Mouse (Mus musculus): ENCODE data around the gene Adamtsl1. TPM values are rescaled to one million over a fixed set of nuclear protein-coding genes. Genes with fewer than 3 reads are reported as not detected.

The Adamtsl1 gene
- polyA plus RNA-seq, 1 experiment from 2014 or later, result 14.2 TPM

GRCm38 (mm10) chr4:86369055-86369454 is 855.1 kb downstream of the Adamtsl1 start:
- no peak for DNase-seq
- Histone ChIP-seq H3K4me2 (no peak overlapping the region), H3K36me3 (ENCODE audit: insufficient read depth) (no peaks in the 10 kb centered on the region), H3K27ac (ENCODE audit: low read depth) (no peak overlapping the region), H3K9ac (no peak overlapping the region), H3K4me1 (ENCODE audit: insufficient read depth) (no peaks in the 10 kb centered on the region), H3K27me3 (ENCODE audit: insufficient read depth, low read length) (no peaks in the 10 kb centered on the region), H3K9me3 (ENCODE audit: low read depth, low read length) (no peaks in the 10 kb centered on the region), H3K4me3 (ENCODE audit: low read depth, low read length) (no peak overlapping the region)
- WGBS, result 75% methylated on average over 8 of the region's 8 CpGs
- ATAC-seq (ENCODE audit: insufficient read depth), result no peak
- no peak for TF ChIP-seq CTCF (IDR thresholded peaks at IDR 0.05; ENCODE audit: low read depth)

GRCm38 (mm10) chr4:86373166-86373565 is 859.2 kb downstream of the Adamtsl1 start:
- no peak for TF ChIP-seq CTCF (IDR thresholded peaks at IDR 0.05; ENCODE audit: low read depth)
- Histone ChIP-seq H3K9me3 (ENCODE audit: low read depth, low read length) (no peaks in the 10 kb centered on the region), H3K27me3 (ENCODE audit: insufficient read depth, low read length) (no peaks in the 10 kb centered on the region), H3K27ac (ENCODE audit: low read depth) (no peak overlapping the region), H3K36me3 (ENCODE audit: insufficient read depth) (no peaks in the 10 kb centered on the region), H3K4me3 (ENCODE audit: low read depth, low read length) (no peak overlapping the region), H3K9ac (no peak overlapping the region), H3K4me2 (no peak overlapping the region), H3K4me1 (ENCODE audit: insufficient read depth) (no peaks in the 10 kb centered on the region)
- DNase-seq (no peak), ATAC-seq (ENCODE audit: insufficient read depth) (no peak)
- 58% methylated on average over 2 of the region's 2 CpGs for WGBS

DNA sequence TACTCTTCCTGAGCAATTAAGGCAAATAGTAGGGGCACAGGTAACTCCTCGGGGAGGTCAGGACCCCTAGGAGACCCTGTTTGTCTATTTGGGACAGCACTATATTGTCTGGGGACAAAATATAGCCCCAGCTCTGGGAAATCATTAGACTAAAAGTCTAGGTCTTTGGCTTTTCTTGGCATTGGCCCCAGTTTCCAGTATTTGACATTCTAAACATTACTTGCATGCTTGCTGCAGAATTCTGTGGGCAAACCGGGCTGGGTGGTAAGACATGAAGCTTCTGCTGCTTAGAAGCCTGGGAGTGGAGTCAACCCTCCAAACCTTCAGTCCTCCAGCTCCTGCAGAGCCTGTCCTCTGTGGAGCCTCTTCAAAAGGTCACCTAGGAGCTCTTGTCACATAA is 869.2 kb downstream of the Adamtsl1 start:
- Histone ChIP-seq H3K27me3 (ENCODE audit: insufficient read depth, low read length) (no peaks in the 10 kb centered on the region), H3K4me1 (ENCODE audit: insufficient read depth) (peaks cover 5% of the 10 kb centered on the region; the same call in 1 of the 2 replicates), H3K27ac (ENCODE audit: low read depth) (no peak overlapping the region), H3K9me3 (ENCODE audit: low read depth, low read length) (no peaks in the 10 kb centered on the region), H3K4me3 (ENCODE audit: low read depth, low read length) (no peak overlapping the region), H3K4me2 (no peak overlapping the region), H3K36me3 (ENCODE audit: insufficient read depth) (no peaks in the 10 kb centered on the region), H3K9ac (no peak overlapping the region)
- DNase-seq (peak; percentile 80), ATAC-seq (ENCODE audit: insufficient read depth) (no peak)
- 46% methylated on average over 2 of the region's 2 CpGs for WGBS
- no peak for TF ChIP-seq CTCF (IDR thresholded peaks at IDR 0.05; ENCODE audit: low read depth)

- Histone ChIP-seq H3K4me3 (ENCODE audit: low read depth, low read length) (no peak overlapping the region), H3K9ac (no peak overlapping the region), H3K27me3 (ENCODE audit: insufficient read depth, low read length) (no peaks in the 10 kb centered on the region), H3K9me3 (ENCODE audit: low read depth, low read length) (no peaks in the 10 kb centered on the region), H3K4me2 (no peak overlapping the region), H3K4me1 (ENCODE audit: insufficient read depth) (peaks cover 5% of the 10 kb centered on the region; the same call in 1 of the 2 replicates), H3K36me3 (ENCODE audit: insufficient read depth) (no peaks in the 10 kb centered on the region), H3K27ac (ENCODE audit: low read depth) (no peak overlapping the region)
- WGBS, result 81% methylated on average over 6 of the region's 6 CpGs
- ATAC-seq (ENCODE audit: insufficient read depth) (no peak), DNase-seq (no peak)
- no peak for TF ChIP-seq CTCF (IDR thresholded peaks at IDR 0.05; ENCODE audit: low read depth)
These were observed 871.1 kb downstream of the Adamtsl1 start for GRCm38 (mm10) chr4:86385121-86385520.

- Histone ChIP-seq H3K36me3 (ENCODE audit: insufficient read depth) (no peaks in the 10 kb centered on the region), H3K4me3 (ENCODE audit: low read depth, low read length) (no peak overlapping the region), H3K4me1 (ENCODE audit: insufficient read depth) (no peaks in the 10 kb centered on the region), H3K27me3 (ENCODE audit: insufficient read depth, low read length) (no peaks in the 10 kb centered on the region), H3K27ac (ENCODE audit: low read depth) (no peak overlapping the region), H3K9ac (no peak overlapping the region), H3K9me3 (ENCODE audit: low read depth, low read length) (no peaks in the 10 kb centered on the region), H3K4me2 (no peak overlapping the region)
- TF ChIP-seq CTCF (IDR thresholded peaks at IDR 0.05; ENCODE audit: low read depth), result no peak
- WGBS, result 64% methylated on average over 5 of the region's 5 CpGs
- no peak for ATAC-seq (ENCODE audit: insufficient read depth)
- peak; percentile 9 for DNase-seq
These were observed 874.5 kb downstream of the Adamtsl1 start for GRCm38 (mm10) chr4:86388430-86388829.

DNA sequence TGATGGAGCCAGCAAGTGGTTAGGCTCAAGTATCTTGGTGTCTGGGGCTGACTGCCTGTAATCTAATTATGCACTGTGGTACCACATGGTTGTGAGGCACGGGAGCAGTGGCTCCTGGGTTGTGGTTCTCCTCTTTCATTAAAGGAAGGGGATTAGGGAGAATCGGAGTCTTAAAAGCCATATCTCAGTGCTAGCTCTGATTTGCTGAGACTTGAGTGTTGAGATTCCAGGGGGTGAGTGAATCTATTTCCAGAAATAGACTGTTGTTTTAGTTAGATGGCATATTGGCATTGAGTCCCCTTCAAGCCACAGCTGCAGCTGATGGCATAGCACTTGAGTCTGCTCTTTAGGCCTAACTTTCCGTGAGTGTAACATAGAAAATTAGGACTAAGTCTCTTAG is 877.2 kb downstream of the Adamtsl1 start:
- no peak overlapping the region for H3K27ac ChIP-seq (ENCODE audit: low read depth)
- H3K36me3 ChIP-seq (ENCODE audit: insufficient read depth), result no peaks in the 10 kb centered on the region
- no peaks in the 10 kb centered on the region for H3K9me3 ChIP-seq (ENCODE audit: low read depth, low read length)
- no peak overlapping the region for H3K4me3 ChIP-seq (ENCODE audit: low read depth, low read length)
- no peaks in the 10 kb centered on the region for H3K27me3 ChIP-seq (ENCODE audit: insufficient read depth, low read length)
- ATAC-seq (ENCODE audit: insufficient read depth) (no peak), DNase-seq (no peak)
- no peaks in the 10 kb centered on the region for H3K4me1 ChIP-seq (ENCODE audit: insufficient read depth)
- no peak overlapping the region for H3K4me2 ChIP-seq
- WGBS, result 55% methylated on average over 3 of the region's 3 CpGs
- TF ChIP-seq CTCF (IDR thresholded peaks at IDR 0.05; ENCODE audit: low read depth), result no peak
- H3K9ac ChIP-seq, result no peak overlapping the region

GRCm38 (mm10) chr4:86395636-86396035 is 881.7 kb downstream of the Adamtsl1 start:
- Histone ChIP-seq H3K4me2 (no peak overlapping the region), H3K27ac (ENCODE audit: low read depth) (no peak overlapping the region)

More at GRCm38 (mm10) chr4:86395636-86396035, 881.7 kb downstream of the Adamtsl1 start:
- H3K27me3 ChIP-seq (ENCODE audit: insufficient read depth, low read length), result no peaks in the 10 kb centered on the region
- DNase-seq, result no peak
- H3K36me3 ChIP-seq (ENCODE audit: insufficient read depth), result no peaks in the 10 kb centered on the region
- H3K4me1 ChIP-seq (ENCODE audit: insufficient read depth), result no peaks in the 10 kb centered on the region
- H3K4me3 ChIP-seq (ENCODE audit: low read depth, low read length), result no peak overlapping the region
- no peaks in the 10 kb centered on the region for H3K9me3 ChIP-seq (ENCODE audit: low read depth, low read length)
- 79% methylated on average over 6 of the region's 6 CpGs for WGBS
- TF ChIP-seq CTCF (IDR thresholded peaks at IDR 0.05; ENCODE audit: low read depth), result no peak
- H3K9ac ChIP-seq, result no peak overlapping the region
- no peak for ATAC-seq (ENCODE audit: insufficient read depth)
